Mouse (Mus musculus): ENCODE results near the gene Adgrv1.

DNA sequence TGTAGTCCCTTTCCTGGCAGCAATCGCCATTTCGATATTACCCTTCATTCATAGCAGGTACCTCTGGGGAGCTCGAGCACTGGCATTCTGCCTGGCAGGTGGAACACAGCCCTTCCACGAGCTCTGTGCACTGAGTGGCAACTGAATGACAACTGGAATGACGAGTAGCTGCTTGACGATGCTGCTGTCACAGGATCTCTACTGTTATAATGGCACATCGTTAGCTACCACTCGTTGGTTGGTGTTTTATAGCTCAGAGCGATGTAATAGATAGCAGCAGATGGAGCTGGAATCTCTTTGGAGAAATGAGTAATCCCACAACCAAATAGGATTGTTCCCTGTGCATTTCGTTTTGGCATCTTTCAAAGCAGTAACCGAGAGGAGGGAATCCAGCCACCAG is 587.6 kb downstream of the Adgrv1 start:
- TF ChIP-seq CTCF (IDR thresholded peaks at IDR 0.05; ENCODE audit: extremely low read depth, insufficient read length, insufficient replicate concordance, low read depth, low read length) (no peak), POLR2A (IDR thresholded peaks at IDR 0.05; ENCODE audit: low read depth, low read length) (no peak)
